Mouse (Mus musculus) liver, embryonic 16.5 days (tissue): ENCODE results near the gene Prkg1. TPM values are rescaled to one million over a fixed set of nuclear protein-coding genes. Genes with fewer than 3 reads are reported as not detected.
"Not testable (repeated sequence)": the region's sequence is repeated elsewhere in the genome, so short reads cannot be mapped to it uniquely, and the experiment has no call there.

Source experiments
- ATAC-seq: fragments of 200-750 bp; cut with Nextera tagmentation; 2 replicates; pipeline ENCODE4 v1.8.0; 2017; ENCODE audit warnings: low read depth, mild to moderate bottlenecking, moderate number of reproducible peaks, moderate library complexity
- H3K27ac ChIP-seq: fragments of 300-500 bp; sonication (generic); 2 replicates; pipeline ENCODE4 v1.5.1; 2014; ENCODE audit warnings: mild to moderate bottlenecking, low read length
- H3K27me3 ChIP-seq: fragments of 300-500 bp; sonication (generic); 2 replicates; pipeline ENCODE4 v1.6.1; 2014; ENCODE audit warnings: low read depth, low read length, mixed read lengths; ENCODE audit not compliant: control insufficient read depth, insufficient read depth
- H3K36me3 ChIP-seq: fragments of 300-500 bp; sonication (generic); 2 replicates; pipeline ENCODE4 v1.6.1; 2014; ENCODE audit warnings: mild to moderate bottlenecking; ENCODE audit not compliant: control insufficient read depth, insufficient read depth
- H3K4me1 ChIP-seq: fragments of 300-500 bp; sonication (generic); 2 replicates; pipeline ENCODE4 v1.6.1; 2014; ENCODE audit warnings: low read depth, low read length, mixed read lengths; ENCODE audit not compliant: control insufficient read depth
- H3K4me2 ChIP-seq: fragments of 300-500 bp; sonication (generic); 2 replicates; pipeline ENCODE4 v1.6.1; 2014; ENCODE audit warnings: low read depth, low read length, mixed read lengths
- H3K4me3 ChIP-seq: fragments of 300-500 bp; sonication (generic); 2 replicates; pipeline ENCODE4 v1.5.1; 2014; ENCODE audit warnings: low read depth, mild to moderate bottlenecking, low read length
- H3K9ac ChIP-seq: fragments of 300-500 bp; sonication (generic); 2 replicates; pipeline ENCODE4 v1.6.1; 2014; ENCODE audit warnings: low read depth, low read length
- H3K9me3 ChIP-seq: fragments of 300-500 bp; sonication (generic); replicated peaks from 2 replicates; pipeline ENCODE4 v1.6.1; 2016; ENCODE audit warnings: low read length; ENCODE audit not compliant: control insufficient read depth
- WGBS: fragments of 180-500 bp; shearing (Covaris S2); extraction: QIAGEN DNeasy Blood & Tissue Kit; methylation state at CpG from one replicate; pipeline ENCODE4 v1.1.7; 2014; ENCODE audit not compliant: insufficient replicate concordance; 5-methylcytosine and 5-hydroxymethylcytosine counted together
- polyA plus RNA-seq: library from polyadenylated mRNA; unstranded; fragments of >200 nt; fragmentation: Nextera tagmentation; extraction: Ambion mirVana; gene quantifications from 2 replicates; pipeline ENCODE4 v1.2.1, GENCODE M21; 2015

The Prkg1 gene
- polyA plus RNA-seq, 1 experiment from 2014 or later, result 1.3 TPM

- Histone ChIP-seq H3K27ac (no peak overlapping the region), H3K36me3 (no peaks in the 10 kb centered on the region), H3K4me1 (no peaks in the 10 kb centered on the region), H3K9me3 (no peaks in the 10 kb centered on the region), H3K9ac (no peak overlapping the region), H3K27me3 (peaks cover 39% of the 10 kb centered on the region), H3K4me2 (0 out of 2 replicates have a peak overlapping the region, but pooled peaks have one; percentile 36), H3K4me3 (peak overlapping the region; percentile 17; the same call in 1 of the 2 replicates)
- ATAC-seq, result no peak
- WGBS, result 3% methylated on average over 23 of the region's 23 CpGs
Measured at GRCm38 (mm10) chr19:30548411-30549043, 1216.3 kb downstream of the Prkg1 start.

- peak overlapping the region; percentile 26; the same call in 1 of the 2 replicates for H3K4me2 ChIP-seq
- not testable (repeated sequence) for H3K9me3 ChIP-seq, H3K4me1 ChIP-seq, ATAC-seq, H3K9ac ChIP-seq, H3K27ac ChIP-seq, H3K36me3 ChIP-seq
- peak overlapping the region; percentile 29 for H3K4me3 ChIP-seq
- H3K27me3 ChIP-seq, result peaks cover 17% of the 10 kb centered on the region
- WGBS, result 2% methylated on average over 42 of the region's 44 CpGs
Measured at GRCm38 (mm10) chr19:30539365-30539941, 1225.4 kb downstream of the Prkg1 start.

- no peak overlapping the region for H3K4me2 ChIP-seq
- 47% methylated on average over 6 of the region's 6 CpGs for WGBS
Measured at GRCm38 (mm10) chr19:30516771-30517170, 1248.1 kb downstream of the Prkg1 start.

More at GRCm38 (mm10) chr19:30516771-30517170, 1248.1 kb downstream of the Prkg1 start:
- Histone ChIP-seq H3K4me3 (no peak overlapping the region), H3K27me3 (no peaks in the 10 kb centered on the region), H3K9ac (no peak overlapping the region), H3K27ac (no peak overlapping the region), H3K4me1 (no peaks in the 10 kb centered on the region), H3K9me3 (no peaks in the 10 kb centered on the region), H3K36me3 (no peaks in the 10 kb centered on the region)
- ATAC-seq, result no peak

Other genes with a start within 250 kb of the Prkg1 start
- 10.7 and 11.1 TPM in 2 replicates for gene A1cf, start 103.7 kb upstream of the Prkg1 start, polyA plus RNA-seq